Mouse (Mus musculus) hindbrain, embryonic 14.5 days (tissue): Measurements from ENCODE around the gene Atp1b1. TPM values are rescaled to one million over a fixed set of nuclear protein-coding genes. Genes with fewer than 3 reads are reported as not detected.

ENCODE experiments used
- ATAC-seq: fragments of 200-750 bp; cut with Nextera tagmentation; 2 replicates; pipeline ENCODE4 v1.8.0; 2017; ENCODE audit warnings: moderate number of reproducible peaks, mild to moderate bottlenecking, moderate TSS enrichment, moderate library complexity; ENCODE audit not compliant: low FRiP score
- DNase-seq: peaks from one replicate; pipeline ENCODE4 v3.0.0-alpha.2; 2015; ENCODE audit warnings: low spot score
- H3K27ac ChIP-seq: fragments of 300-500 bp; sonication (generic); 2 replicates; pipeline ENCODE4 v1.5.1; 2014; ENCODE audit warnings: mild to moderate bottlenecking, moderate library complexity
- H3K27me3 ChIP-seq: fragments of 300-500 bp; sonication (generic); 2 replicates; pipeline ENCODE4 v1.6.1; 2014; ENCODE audit warnings: mild to moderate bottlenecking, low read length, mixed read lengths; ENCODE audit not compliant: control insufficient read depth, insufficient read depth
- H3K36me3 ChIP-seq: fragments of 300-500 bp; sonication (generic); replicated peaks from 2 replicates; pipeline ENCODE4 v1.6.1; 2014; ENCODE audit not compliant: control insufficient read depth, insufficient read depth
- H3K4me1 ChIP-seq: fragments of 300-500 bp; sonication (generic); replicated peaks from 2 replicates; pipeline ENCODE4 v1.6.1; 2014; ENCODE audit warnings: antibody characterized with exemption, low read length, mixed read lengths; ENCODE audit not compliant: control insufficient read depth, insufficient read depth
- H3K4me2 ChIP-seq: fragments of 300-500 bp; sonication (generic); replicated peaks from 2 replicates; pipeline ENCODE4 v1.6.1; 2014; ENCODE audit warnings: mild to moderate bottlenecking, moderate library complexity
- H3K4me3 ChIP-seq: fragments of 300-500 bp; sonication (generic); replicated peaks from 2 replicates; pipeline ENCODE4 v1.5.1; 2014; ENCODE audit warnings: mild to moderate bottlenecking, low read length
- H3K9ac ChIP-seq: fragments of 300-500 bp; sonication (generic); 2 replicates; pipeline ENCODE4 v1.6.1; 2014
- H3K9me3 ChIP-seq: fragments of 300-500 bp; sonication (generic); 2 replicates; pipeline ENCODE4 v1.6.1; 2016; ENCODE audit warnings: low read length; ENCODE audit not compliant: control insufficient read depth
- WGBS: fragments of 180-500 bp; shearing (Covaris S2); extraction: QIAGEN DNeasy Blood & Tissue Kit; methylation state at CpG from one replicate; pipeline ENCODE4 v1.1.7; 2014; 5-methylcytosine and 5-hydroxymethylcytosine counted together
- polyA plus RNA-seq: library from polyadenylated mRNA; unstranded; fragments of >200 nt; fragmentation: Nextera tagmentation; extraction: Ambion mirVana; gene quantifications from 2 replicates; pipeline ENCODE4 v1.2.1, GENCODE M21; 2014

Atp1b1 gene
- polyA plus RNA-seq, 1 experiment from 2014 or later, result 237 TPM

DNA sequence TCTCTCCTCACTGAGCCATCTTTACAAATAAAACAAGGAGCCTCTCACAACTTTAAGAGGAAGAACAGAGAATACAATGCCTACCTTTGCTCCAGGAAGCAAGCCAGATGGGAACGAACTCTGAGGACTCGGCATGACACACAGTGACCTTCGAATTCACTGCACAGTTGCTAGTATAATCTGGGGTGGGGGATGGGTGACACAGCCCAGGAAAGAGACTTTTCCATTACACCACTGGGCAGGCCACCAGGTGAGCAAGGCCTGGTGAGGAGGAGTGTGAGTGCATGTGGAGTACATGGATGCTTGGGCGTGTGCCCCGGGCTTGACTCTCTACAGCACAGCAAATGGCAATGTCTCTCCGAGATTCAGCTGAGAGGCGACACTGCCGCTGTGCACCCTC is 8.5 kb downstream of the Atp1b1 start:
- H3K9me3 ChIP-seq, result no peaks in the 10 kb centered on the region
- ATAC-seq (no peak), DNase-seq (no peak)

GRCm38 (mm10) chr1:164447521-164447920 is 10.6 kb downstream of the Atp1b1 start:
- Histone ChIP-seq H3K4me1 (no peaks in the 10 kb centered on the region), H3K4me2 (no peak overlapping the region), H3K9me3 (no peaks in the 10 kb centered on the region), H3K9ac (no peak overlapping the region), H3K36me3 (peaks cover 82% of the 10 kb centered on the region), H3K27me3 (no peaks in the 10 kb centered on the region), H3K27ac (no peak overlapping the region), H3K4me3 (no peak overlapping the region)
- WGBS, result 92% methylated on average over 6 of the region's 6 CpGs
- DNase-seq (no peak), ATAC-seq (no peak)

More for the DNA sequence above, 8.5 kb downstream of the Atp1b1 start:
- no peak overlapping the region for H3K9ac ChIP-seq
- H3K27ac ChIP-seq, result no peak overlapping the region
- H3K36me3 ChIP-seq, result peaks cover 75% of the 10 kb centered on the region
- no peaks in the 10 kb centered on the region for H3K27me3 ChIP-seq
- WGBS, result 90% methylated on average over 8 of the region's 8 CpGs
- no peak overlapping the region for H3K4me3 ChIP-seq
- H3K4me2 ChIP-seq, result no peak overlapping the region
- H3K4me1 ChIP-seq, result peaks cover 10% of the 10 kb centered on the region; the same call in 1 of the 2 replicates

GRCm38 (mm10) chr1:164446535-164446934 is 11.6 kb downstream of the Atp1b1 start:
- Histone ChIP-seq H3K4me1 (no peaks in the 10 kb centered on the region), H3K9ac (no peak overlapping the region), H3K27ac (no peak overlapping the region), H3K36me3 (peaks cover 82% of the 10 kb centered on the region), H3K9me3 (no peaks in the 10 kb centered on the region), H3K4me2 (no peak overlapping the region), H3K27me3 (no peaks in the 10 kb centered on the region), H3K4me3 (no peak overlapping the region)
- ATAC-seq (no peak), DNase-seq (no peak)
- WGBS, result 96% methylated on average over 10 of the region's 10 CpGs

- ATAC-seq (no peak), DNase-seq (no peak)
- no peak overlapping the region for H3K4me3 ChIP-seq
- 83% methylated on average over 5 of the region's 5 CpGs for WGBS
- no peak overlapping the region for H3K4me2 ChIP-seq
- no peaks in the 10 kb centered on the region for H3K27me3 ChIP-seq
- H3K9ac ChIP-seq, result no peak overlapping the region
- H3K4me1 ChIP-seq, result no peaks in the 10 kb centered on the region
- peaks cover 82% of the 10 kb centered on the region for H3K36me3 ChIP-seq
- no peak overlapping the region for H3K27ac ChIP-seq
- no peaks in the 10 kb centered on the region for H3K9me3 ChIP-seq
Observed at GRCm38 (mm10) chr1:164445620-164446162, 12.5 kb downstream of the Atp1b1 start.

GRCm38 (mm10) chr1:164441408-164441974 is 16.7 kb downstream of the Atp1b1 start:
- ATAC-seq (no peak), DNase-seq (no peak)
- 58% methylated on average over 18 of the region's 18 CpGs for WGBS
- no peaks in the 10 kb centered on the region for H3K27me3 ChIP-seq
- no peak overlapping the region for H3K9ac ChIP-seq
- no peak overlapping the region for H3K4me3 ChIP-seq
- H3K4me2 ChIP-seq, result no peak overlapping the region
- H3K36me3 ChIP-seq, result peaks cover 88% of the 10 kb centered on the region
- H3K9me3 ChIP-seq, result no peaks in the 10 kb centered on the region
- H3K27ac ChIP-seq, result no peak overlapping the region
- H3K4me1 ChIP-seq, result no peaks in the 10 kb centered on the region

GRCm38 (mm10) chr1:164440708-164441407 is 17.3 kb downstream of the Atp1b1 start:
- Histone ChIP-seq H3K4me3 (no peak overlapping the region), H3K9me3 (no peaks in the 10 kb centered on the region), H3K9ac (no peak overlapping the region), H3K36me3 (peaks cover 94% of the 10 kb centered on the region), H3K4me2 (no peak overlapping the region), H3K27ac (no peak overlapping the region), H3K27me3 (no peaks in the 10 kb centered on the region), H3K4me1 (no peaks in the 10 kb centered on the region)
- 87% methylated on average over 11 of the region's 11 CpGs for WGBS
- DNase-seq, result no peak
- ATAC-seq, result no peak

- DNase-seq, result no peak
- no peak overlapping the region for H3K4me3 ChIP-seq
- H3K36me3 ChIP-seq, result peaks cover 97% of the 10 kb centered on the region
- no peak overlapping the region for H3K9ac ChIP-seq
- no peaks in the 10 kb centered on the region for H3K4me1 ChIP-seq
- no peak overlapping the region for H3K4me2 ChIP-seq
- no peaks in the 10 kb centered on the region for H3K27me3 ChIP-seq
- no peak overlapping the region for H3K27ac ChIP-seq
- ATAC-seq, result no peak
- H3K9me3 ChIP-seq, result no peaks in the 10 kb centered on the region
- 94% methylated on average over 6 of the region's 6 CpGs for WGBS
Observed at GRCm38 (mm10) chr1:164440230-164440629, 17.9 kb downstream of the Atp1b1 start.

DNA sequence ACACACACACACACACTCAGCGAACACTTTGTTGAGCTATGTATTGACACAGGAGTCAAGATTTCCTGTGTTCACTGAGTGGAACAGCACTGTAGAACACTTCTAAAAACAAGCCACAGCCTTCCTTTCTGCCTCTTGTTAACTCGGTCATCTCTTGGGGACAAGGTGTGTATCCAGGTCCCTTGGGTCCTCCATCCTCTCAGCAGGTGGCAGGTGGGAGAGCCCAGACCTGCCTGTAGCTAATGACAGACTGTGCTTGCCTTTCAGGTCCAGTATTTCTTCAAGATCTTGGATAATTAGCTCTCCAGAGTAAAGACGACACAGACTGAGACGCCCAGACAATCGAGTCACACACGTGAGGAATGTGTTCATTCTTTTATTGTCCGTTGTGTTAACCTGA is 21.4 kb downstream of the Atp1b1 start:
- Histone ChIP-seq H3K27ac (no peak overlapping the region), H3K36me3 (peaks cover 65% of the 10 kb centered on the region), H3K27me3 (no peaks in the 10 kb centered on the region), H3K4me3 (no peak overlapping the region), H3K9ac (no peak overlapping the region), H3K4me2 (no peak overlapping the region), H3K9me3 (no peaks in the 10 kb centered on the region), H3K4me1 (no peaks in the 10 kb centered on the region)
- DNase-seq, result no peak
- no peak for ATAC-seq
- 76% methylated on average over 7 of the region's 7 CpGs for WGBS

- no peak for DNase-seq
- H3K27ac ChIP-seq, result peak overlapping the region; percentile 47; the same call in 1 of the 2 replicates
- no peak for ATAC-seq
- H3K36me3 ChIP-seq, result peaks cover 38% of the 10 kb centered on the region
- H3K9ac ChIP-seq, result no peak overlapping the region
- no peak overlapping the region for H3K4me2 ChIP-seq
- H3K27me3 ChIP-seq, result no peaks in the 10 kb centered on the region
- H3K4me3 ChIP-seq, result no peak overlapping the region
- no peaks in the 10 kb centered on the region for H3K9me3 ChIP-seq
- no peaks in the 10 kb centered on the region for H3K4me1 ChIP-seq
- 73% methylated on average over 6 of the region's 6 CpGs for WGBS
Observed at GRCm38 (mm10) chr1:164434049-164434448, 24.1 kb downstream of the Atp1b1 start.
